Mouse (Mus musculus) myocyte (in vitro differentiated cells): ENCODE data around the gene Fkbp6.

ENCODE experiments used
- E2F4 ChIP-seq: IDR thresholded peaks from one replicate; pipeline ENCODE4 v1.6.1; 2011; ENCODE audit warnings: mild to moderate bottlenecking, control low read depth, moderate library complexity; ENCODE audit not compliant: insufficient read depth
- MAX ChIP-seq: IDR thresholded peaks from one replicate; pipeline ENCODE4 v1.6.1; 2011; ENCODE audit warnings: low read depth, mild to moderate bottlenecking, control low read depth
- MYOD1 ChIP-seq, 3 experiments: IDR thresholded peaks; one replicate each; pipeline ENCODE4 v1.6.1; 2011; ENCODE audit warnings: control low read depth in 2 of 3, low read depth in 2 of 3, mild to moderate bottlenecking in 2 of 3, moderate library complexity in 1 of 3; ENCODE audit not compliant: insufficient read length in 2 of 3, control insufficient read depth in 1 of 3
- POLR2A ChIP-seq: IDR thresholded peaks from one replicate; pipeline ENCODE4 v1.6.1; 2011; ENCODE audit warnings: low read depth, mild to moderate bottlenecking, control low read depth, moderate library complexity; ENCODE audit not compliant: insufficient read length
- POLR2AphosphoS2 ChIP-seq: IDR thresholded peaks from one replicate; pipeline ENCODE4 v1.6.1; 2011; ENCODE audit warnings: low read depth, control low read depth; ENCODE audit not compliant: insufficient read length
- REST ChIP-seq: IDR thresholded peaks from one replicate; pipeline ENCODE4 v1.6.1; 2011; ENCODE audit warnings: mild to moderate bottlenecking, control low read depth, moderate library complexity; ENCODE audit not compliant: insufficient read depth, insufficient read length
- SRF ChIP-seq: IDR thresholded peaks from one replicate; pipeline ENCODE4 v1.6.1; 2011; ENCODE audit warnings: low read depth; ENCODE audit not compliant: control insufficient read depth, insufficient read length
- TCF12 ChIP-seq: IDR thresholded peaks from one replicate; pipeline ENCODE4 v1.6.1; 2011; ENCODE audit warnings: mild to moderate bottlenecking, control low read depth; ENCODE audit not compliant: poor library complexity, insufficient read depth, severe bottlenecking
- TCF3 ChIP-seq: IDR thresholded peaks from one replicate; pipeline ENCODE4 v1.6.1; 2011; ENCODE audit warnings: low read depth, control low read depth; ENCODE audit not compliant: insufficient read length
- USF1 ChIP-seq: IDR thresholded peaks from one replicate; pipeline ENCODE4 v1.6.1; 2011; ENCODE audit warnings: low read depth, mild to moderate bottlenecking, control low read depth, moderate library complexity

DNA sequence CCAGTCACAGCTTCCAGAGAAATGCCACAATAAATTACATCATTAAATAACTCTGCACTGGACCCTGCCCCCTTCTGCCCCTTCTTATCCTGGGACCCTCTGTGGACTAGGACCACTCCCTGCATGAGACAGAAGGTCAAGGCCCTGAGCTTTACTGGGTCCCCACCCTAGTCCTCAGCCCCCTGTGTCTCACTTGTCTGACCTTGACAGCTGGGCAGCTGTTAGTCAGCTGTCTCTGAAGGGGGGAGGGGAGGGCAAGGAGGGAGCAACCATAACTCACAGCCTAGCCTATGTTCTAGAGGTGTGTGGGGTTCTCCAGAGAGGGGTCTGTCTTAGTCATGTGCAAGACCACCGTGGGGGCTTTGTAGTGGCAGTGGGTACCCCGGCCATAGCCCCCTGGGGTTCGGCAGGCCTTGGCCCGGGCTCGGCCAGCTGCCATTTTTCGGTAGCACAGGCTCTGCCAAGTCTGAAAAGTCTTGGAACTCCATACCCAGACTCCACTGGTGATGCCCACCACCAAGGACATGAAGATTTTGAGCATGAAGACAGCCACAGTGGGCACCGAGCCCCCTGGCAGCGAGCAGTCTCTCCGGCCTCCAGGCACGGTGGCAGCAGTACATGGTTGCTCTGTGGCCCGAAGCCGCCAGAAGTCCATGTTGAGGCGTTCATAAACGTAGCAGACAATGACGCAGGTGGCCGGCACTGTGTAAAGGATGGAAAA is 100.7 kb downstream of the Fkbp6 start:
- TF ChIP-seq POLR2A (no peak), MAX (no peak), USF1 (no peak), POLR2AphosphoS2 (no peak), REST (no peak), TCF12 (no peak), E2F4 (no peak), SRF (no peak), TCF3 (no peak), MYOD1 (IDR thresholded peaks at IDR 0.05; ENCODE audit: control insufficient read depth in 1 of 3, insufficient read length in 2 of 3, low read depth in 2 of 3) (peak in 2 of 3 experiments; percentile 68 to 73)
